Mouse (Mus musculus) MEL (cell line): Measurements from ENCODE around the gene 4930539E08Rik. TPM values are rescaled to one million over a fixed set of nuclear protein-coding genes. Genes with fewer than 3 reads are reported as not detected.
A peak's percentile ranks its signal among the peaks of the same experiment; 100 is the strongest.

ENCODE experiments used
- DNase-seq: peaks from one replicate; pipeline ENCODE4 v3.0.0; 2011; ENCODE audit warnings: low read depth, low spot score
- H3K27ac ChIP-seq: 2 replicates; pipeline ENCODE4 v1.5.1; 2012; ENCODE audit warnings: low read depth, mild to moderate bottlenecking, control low read depth, low read length, moderate library complexity; ENCODE audit not compliant: control insufficient read depth
- H3K27me3 ChIP-seq, 2 experiments: fragments of 150-350 bp in 1 of 2; sonication (generic) in 1 of 2; 2 replicates each; pipeline ENCODE4 v1.6.1; 2012; ENCODE audit warnings: low read length in 2 of 2, mild to moderate bottlenecking in 2 of 2, improper control_type of control experiment in 1 of 2, moderate library complexity in 1 of 2; ENCODE audit not compliant: insufficient read depth in 2 of 2, control insufficient read depth in 1 of 2
- H3K36me3 ChIP-seq, 2 experiments: 2 replicates each; pipeline ENCODE4 v1.6.1; 2012 to 2014; ENCODE audit warnings: low read length in 2 of 2, improper control_type of control experiment in 1 of 2, inconsistent platforms in 1 of 2, mild to moderate bottlenecking in 1 of 2; ENCODE audit not compliant: insufficient read depth in 2 of 2, control insufficient read depth in 1 of 2
- H3K4me1 ChIP-seq, 2 experiments: fragments of 150-350 bp in 1 of 2; sonication (generic) in 1 of 2; 2 replicates each; pipeline ENCODE4 v1.6.1; 2012; ENCODE audit warnings: low read length in 2 of 2, improper control_type of control experiment in 1 of 2, mild to moderate bottlenecking in 1 of 2; ENCODE audit not compliant: insufficient read depth in 2 of 2, control insufficient read depth in 1 of 2
- H3K4me3 ChIP-seq, 2 experiments: fragments of 150-350 bp in 1 of 2; sonication (generic) in 1 of 2; 2 replicates each; pipeline ENCODE4 v1.5.1; 2012; ENCODE audit warnings: low read depth in 2 of 2, low read length in 2 of 2, mild to moderate bottlenecking in 2 of 2, moderate library complexity in 2 of 2, control low read depth in 1 of 2, improper control_type of control experiment in 1 of 2; ENCODE audit not compliant: control insufficient read depth in 1 of 2, insufficient read depth in 1 of 2
- H3K79me2 ChIP-seq: 2 replicates; pipeline ENCODE4 v1.6.1; 2012; ENCODE audit warnings: mild to moderate bottlenecking, low read length, moderate library complexity; ENCODE audit not compliant: control insufficient read depth, poor library complexity, insufficient read depth
- H3K9ac ChIP-seq: 2 replicates; pipeline ENCODE4 v1.6.1; 2012; ENCODE audit warnings: low read depth, mild to moderate bottlenecking, control low read depth, low read length, moderate library complexity; ENCODE audit not compliant: control insufficient read depth, poor library complexity, severe bottlenecking
- H3K9me3 ChIP-seq: fragments of 150-350 bp; sonication (generic); replicated peaks from 2 replicates; pipeline ENCODE4 v1.6.1; 2012; ENCODE audit warnings: mild to moderate bottlenecking, low read length, improper control_type of control experiment, moderate library complexity; ENCODE audit not compliant: insufficient read depth
- BHLHE40 ChIP-seq: IDR thresholded peaks from 2 replicates; pipeline ENCODE4 v1.6.1; 2012; ENCODE audit warnings: low read depth, mild to moderate bottlenecking, inconsistent platforms, low read length, improper control_type of control experiment, borderline replicate concordance
- CHD1 ChIP-seq: IDR thresholded peaks from 2 replicates; pipeline ENCODE4 v1.6.1; 2012; ENCODE audit warnings: low read depth, mild to moderate bottlenecking, inconsistent platforms, low read length, improper control_type of control experiment
- E2F4 ChIP-seq: IDR thresholded peaks from 2 replicates; pipeline ENCODE4 v1.6.1; 2011; ENCODE audit warnings: low read depth, low read length, improper control_type of control experiment, borderline replicate concordance
- EP300 ChIP-seq, 2 experiments: IDR thresholded peaks; 2 replicates each; pipeline ENCODE4 v1.6.1; 2011; ENCODE audit warnings: improper control_type of control experiment in 2 of 2, low read length in 2 of 2, low read depth in 1 of 2, mild to moderate bottlenecking in 1 of 2
- ETS1 ChIP-seq: IDR thresholded peaks from 2 replicates; pipeline ENCODE4 v1.6.1; 2012; ENCODE audit warnings: low read depth, mild to moderate bottlenecking, inconsistent platforms, low read length, improper control_type of control experiment, moderate library complexity
- GABPA ChIP-seq: IDR thresholded peaks from 2 replicates; pipeline ENCODE4 v1.6.1; 2012; ENCODE audit warnings: low read depth, mild to moderate bottlenecking, inconsistent platforms, low read length, improper control_type of control experiment, moderate library complexity
- GATA1 ChIP-seq: IDR thresholded peaks from 2 replicates; pipeline ENCODE4 v1.6.1; 2011; ENCODE audit warnings: low read depth, low read length, improper control_type of control experiment
- HCFC1 ChIP-seq: IDR thresholded peaks from 2 replicates; pipeline ENCODE4 v1.6.1; 2012; ENCODE audit warnings: low read depth, mild to moderate bottlenecking, inconsistent platforms, low read length, improper control_type of control experiment, moderate library complexity
- JUND ChIP-seq: IDR thresholded peaks from 2 replicates; pipeline ENCODE4 v1.6.1; 2011; ENCODE audit warnings: low read depth, mild to moderate bottlenecking, improper control_type of control experiment, low read length
- KAT2A ChIP-seq: conservative IDR thresholded peaks from 2 replicates; pipeline ENCODE4 v1.6.1; 2012; ENCODE audit warnings: low read depth, low read length, improper control_type of control experiment, inconsistent platforms
- MAFK ChIP-seq: IDR thresholded peaks from 2 replicates; pipeline ENCODE4 v1.6.1; 2011; ENCODE audit warnings: low read depth, mild to moderate bottlenecking, low read length, improper control_type of control experiment, borderline replicate concordance
- MAX ChIP-seq: IDR thresholded peaks from 2 replicates; pipeline ENCODE4 v1.6.1; 2011; ENCODE audit warnings: low read length, improper control_type of control experiment
- MAZ ChIP-seq: IDR thresholded peaks from 2 replicates; pipeline ENCODE4 v1.6.1; 2012; ENCODE audit warnings: low read depth, mild to moderate bottlenecking, inconsistent platforms, low read length, improper control_type of control experiment
- MEF2A ChIP-seq: IDR thresholded peaks from 2 replicates; pipeline ENCODE4 v1.6.1; 2014; ENCODE audit warnings: low read depth, mild to moderate bottlenecking, inconsistent platforms, low read length, improper control_type of control experiment; ENCODE audit not compliant: poor library complexity, insufficient replicate concordance, severe bottlenecking; ENCODE audit errors: extremely low read depth
- MXI1 ChIP-seq: IDR thresholded peaks from 2 replicates; pipeline ENCODE4 v1.6.1; 2011; ENCODE audit warnings: mild to moderate bottlenecking, low read depth, low read length, improper control_type of control experiment
- NELFE ChIP-seq: IDR thresholded peaks from 2 replicates; pipeline ENCODE4 v1.6.1; 2011; ENCODE audit warnings: low read depth, low read length, improper control_type of control experiment
- POLR2AphosphoS2 ChIP-seq: IDR thresholded peaks from 2 replicates; pipeline ENCODE4 v1.6.1; 2011; ENCODE audit warnings: low read length, improper control_type of control experiment
- RAD21 ChIP-seq: IDR thresholded peaks from 2 replicates; pipeline ENCODE4 v1.6.1; 2011; ENCODE audit warnings: mild to moderate bottlenecking, low read depth, low read length, improper control_type of control experiment
- RCOR1 ChIP-seq: IDR thresholded peaks from 2 replicates; pipeline ENCODE4 v1.6.1; 2012; ENCODE audit warnings: low read depth, mild to moderate bottlenecking, inconsistent platforms, low read length, improper control_type of control experiment
- SIN3A ChIP-seq: IDR thresholded peaks from 2 replicates; pipeline ENCODE4 v1.6.1; 2012; ENCODE audit warnings: low read length, improper control_type of control experiment, inconsistent platforms
- SMC3 ChIP-seq: IDR thresholded peaks from 2 replicates; pipeline ENCODE4 v1.6.1; 2011; ENCODE audit warnings: low read depth, low read length, improper control_type of control experiment
- TAL1 ChIP-seq: IDR thresholded peaks from 2 replicates; pipeline ENCODE4 v1.6.1; 2012; ENCODE audit warnings: mild to moderate bottlenecking, inconsistent platforms, low read length, moderate library complexity, mixed read lengths
- TBP ChIP-seq: IDR thresholded peaks from 2 replicates; pipeline ENCODE4 v1.8.0; 2011; ENCODE audit warnings: low read depth, low read length, improper control_type of control experiment
- UBTF ChIP-seq: IDR thresholded peaks from 2 replicates; pipeline ENCODE4 v1.6.1; 2012; ENCODE audit warnings: low read depth, mild to moderate bottlenecking, inconsistent platforms, low read length, improper control_type of control experiment, moderate library complexity, borderline replicate concordance; ENCODE audit not compliant: insufficient read depth
- USF1 ChIP-seq: IDR thresholded peaks from 2 replicates; pipeline ENCODE4 v1.6.1; 2014; ENCODE audit warnings: low read depth, mild to moderate bottlenecking, inconsistent platforms, low read length, improper control_type of control experiment, moderate library complexity
- USF2 ChIP-seq, 2 experiments: IDR thresholded peaks; 2 replicates each; pipeline ENCODE4 v1.6.1; 2011 to 2012; ENCODE audit warnings: improper control_type of control experiment in 2 of 2, low read length in 2 of 2, borderline replicate concordance in 1 of 2, inconsistent platforms in 1 of 2, low read depth in 1 of 2, mild to moderate bottlenecking in 1 of 2; ENCODE audit not compliant: insufficient read depth in 1 of 2
- ZMIZ1 ChIP-seq: IDR thresholded peaks from 2 replicates; pipeline ENCODE4 v1.6.1; 2012; ENCODE audit warnings: low read depth, mild to moderate bottlenecking, inconsistent platforms, low read length, improper control_type of control experiment, moderate library complexity
- polyA plus RNA-seq, 2 experiments: library from polyadenylated mRNA; stranded (reverse) in 1 of 2; unstranded in 1 of 2; fragments of >175 nt in 1 of 2; fragments of >200 nt in 1 of 2; gene quantifications; 2 replicates each; pipeline versions ENCODE4 v1.2.1 to v1.2.4; 2012; ENCODE audit warnings: low replicate concordance in 2 of 2, low read depth in 1 of 2; ENCODE audit not compliant: insufficient read length in 2 of 2, insufficient read depth in 1 of 2, missing spikeins in 1 of 2
- total RNA-seq: library from RNA; depleted of rRNA; stranded (reverse); fragments of 300-350 nt; gene quantifications from 2 replicates; pipeline ENCODE4 v1.2.3, GENCODE M21; 2012

Gene 4930539E08Rik
- total and polyA plus RNA-seq, 3 experiments, result 0.01 to 0.04 TPM; not detected in 1

DNA sequence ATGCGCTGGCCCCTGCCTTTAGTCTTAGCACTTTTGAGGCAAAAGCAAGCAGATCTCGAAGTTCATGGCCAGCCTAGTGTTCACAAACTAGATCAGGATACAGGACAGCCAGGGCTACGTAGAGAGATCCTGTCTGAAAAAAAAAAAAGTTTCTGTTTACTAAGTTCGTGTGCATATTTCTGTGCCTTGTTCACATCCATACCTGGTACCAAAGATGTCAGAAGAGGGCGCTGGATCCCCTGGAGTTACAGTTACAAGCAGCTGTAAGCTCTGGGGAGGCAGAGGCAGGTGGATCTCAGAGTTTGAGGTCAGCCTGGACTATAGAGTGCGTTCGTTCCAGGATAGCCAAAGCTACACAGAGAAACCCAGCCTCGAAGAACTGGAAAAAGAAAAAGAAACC lies 32.3 kb downstream of the 4930539E08Rik start (continued):
- TF ChIP-seq TBP, result no peak
- no peak for TF ChIP-seq UBTF
- TF ChIP-seq, all 39 proteins: peak for 15

DNA sequence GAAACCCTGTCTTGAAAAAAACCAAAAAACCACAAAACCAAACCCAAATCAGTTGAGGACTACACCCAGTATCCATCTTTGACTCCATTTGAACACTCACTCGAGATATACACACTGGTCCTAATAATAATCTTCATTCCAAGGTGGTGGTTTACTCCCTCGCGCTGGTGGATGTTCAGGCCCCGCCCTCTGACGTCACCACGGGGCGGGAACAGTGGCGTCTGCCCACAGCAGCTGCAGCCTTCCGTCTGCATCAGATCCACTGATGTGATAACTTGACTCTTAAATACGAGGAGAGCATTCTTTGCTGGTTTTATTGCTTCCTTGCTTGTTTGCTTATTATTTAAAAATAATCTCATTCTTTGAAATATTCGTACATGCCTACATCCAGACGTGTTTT lies 32.8 kb downstream of the 4930539E08Rik start:
- peak overlapping the region; percentile 33 for H3K9ac ChIP-seq
- H3K4me3 ChIP-seq, result peak overlapping the region; percentile 38 to 42

DNA sequence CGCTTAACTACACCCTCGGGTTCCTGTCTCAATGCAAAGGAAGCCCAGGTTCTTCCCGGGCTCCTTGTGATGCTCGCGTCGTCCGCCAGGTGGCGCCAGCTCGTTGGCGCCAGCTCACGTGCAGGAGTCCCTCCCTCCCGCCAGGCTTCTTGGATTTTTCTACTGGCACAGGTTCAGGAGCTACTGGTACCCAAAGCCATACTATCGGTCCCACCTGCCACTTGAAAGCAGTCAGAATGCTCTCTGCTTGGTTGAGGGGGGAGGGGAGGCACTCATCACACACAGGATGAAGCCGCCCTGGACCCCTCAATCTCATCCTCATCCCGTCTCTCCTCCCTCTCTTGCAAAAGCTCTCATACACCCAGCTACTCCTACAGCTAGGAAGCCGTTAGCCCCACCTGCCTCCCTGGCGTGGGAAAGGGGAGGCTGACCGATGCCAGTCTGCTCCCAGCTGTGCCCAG lies 35.2 kb downstream of the 4930539E08Rik start:
- Histone ChIP-seq H3K9ac (no peak overlapping the region), H3K36me3 (peaks cover 0 to 6% of the 10 kb centered on the region in 2 experiments; a peak in 2 of 4 replicates), H3K4me1 (peaks cover 0 to 5% of the 10 kb centered on the region in 2 experiments; a peak in 2 of 4 replicates), H3K9me3 (no peaks in the 10 kb centered on the region), H3K79me2 (no peaks in the 10 kb centered on the region), H3K27me3 (no peaks in the 10 kb centered on the region; a peak in 1 of 4 replicates), H3K27ac (no peak overlapping the region), H3K4me3 (no peak overlapping the region)
- DNase-seq, result peak; percentile 84
- TF ChIP-seq GABPA (no peak), NELFE (no peak), ZMIZ1 (no peak), GATA1 (no peak), POLR2AphosphoS2 (no peak), HCFC1 (0 out of 2 replicates have a peak, but pooled peaks have one; percentile 26), SMC3 (peak; percentile 85), ETS1 (no peak), SIN3A (0 out of 2 replicates have a peak, but pooled peaks have one; percentile 29), MAZ (no peak), KAT2A (no peak), USF2 (IDR thresholded peaks at IDR 0.05; ENCODE audit: borderline replicate concordance in 1 of 2, insufficient read depth in 1 of 2, low read depth in 1 of 2, low read length in 2 of 2) (no peak), BHLHE40 (peak; percentile 100), MAFK (no peak), TAL1 (no peak), JUND (no peak), CHD1 (no peak), EP300 (IDR thresholded peaks at IDR 0.05; ENCODE audit: low read depth in 1 of 2, low read length in 2 of 2) (no peak), RCOR1 (0 out of 2 replicates have a peak, but pooled peaks have one; percentile 28), MXI1 (peak; percentile 39; the same call in 1 of the 2 replicates), TBP (no peak), MEF2A (no peak), UBTF (no peak), USF1 (peak; percentile 68)

More for the DNA sequence above, 32.8 kb downstream of the 4930539E08Rik start:
- no peaks in the 10 kb centered on the region for H3K27me3 ChIP-seq
- H3K9me3 ChIP-seq, result no peaks in the 10 kb centered on the region
- peaks cover 0 to 6% of the 10 kb centered on the region in 2 experiments; a peak in 2 of 4 replicates for H3K36me3 ChIP-seq
- peak; percentile 93 for DNase-seq
- peaks cover 0 to 5% of the 10 kb centered on the region in 2 experiments; a peak in 2 of 4 replicates for H3K4me1 ChIP-seq
- no peak; the same call in 1 of the 2 replicates for TF ChIP-seq MAX
- TF ChIP-seq ETS1, result peak; percentile 80
- TF ChIP-seq RAD21, result no peak
- no peak; the same call in 1 of the 2 replicates for TF ChIP-seq SIN3A
- 0 out of 2 replicates have a peak, but pooled peaks have one; percentile 37 for TF ChIP-seq E2F4
- peak; percentile 9; the same call in 1 of the 2 replicates for TF ChIP-seq HCFC1
- TF ChIP-seq TBP, result 0 out of 2 replicates have a peak, but pooled peaks have one; percentile 13
- TF ChIP-seq GATA1, result peak; percentile 89
- TF ChIP-seq BHLHE40, result 0 out of 2 replicates have a peak, but pooled peaks have one; percentile 19
- peak overlapping the region; percentile 16; the same call in 1 of the 2 replicates for H3K27ac ChIP-seq
- no peaks in the 10 kb centered on the region for H3K79me2 ChIP-seq
